Comparison of ENCODE assay signal across 12 mouse cellular contexts in genomic region chr12:78794236-78794635, GRCm38 (mm10). TPM values are rescaled to one million over a fixed set of nuclear protein-coding genes. Genes with fewer than 3 reads are reported as not detected.
DNase-seq lines count a peak whose midpoint lies in the region; ATAC-seq and TF ChIP-seq lines count a peak whose summit lies in the region.
"Had no signal": no experiment of that assay in that cellular context is flagged by ENCODE, and none has a peak within 500 bp of the region (broad histone marks: within the 10 kb centered on the region; RNA-seq: fewer than 3 reads in every experiment).

No protein-coding gene starts in this region.

- TF ChIP-seq CTCF in lung, embryonic 14.5 days (IDR thresholded peaks at IDR 0.05; ENCODE audit: low read depth) = no peak

- WGBS in heart, embryonic 11.5 days (ENCODE audit: insufficient replicate concordance) = 24% methylated on average over 1 of the region's 1 CpGs
- WGBS in lung, embryonic 14.5 days = 13% methylated on average over 1 of the region's 1 CpGs

- peaks cover 3% of the 10 kb centered on the region; the same call in 1 of the 2 replicates for H3K36me3 ChIP-seq in heart, embryonic 11.5 days (ENCODE audit: control insufficient read depth, insufficient read depth, low read length)
- peaks cover 12% of the 10 kb centered on the region for H3K36me3 ChIP-seq in lung, embryonic 14.5 days (ENCODE audit: insufficient read depth)

- no peak overlapping the region for H3K27ac ChIP-seq in heart, embryonic 11.5 days (ENCODE audit: low read depth, low read length)
- no peak overlapping the region for H3K27ac ChIP-seq in lung, embryonic 14.5 days (ENCODE audit: low read depth)
- H3K27ac ChIP-seq: heart, embryonic 13.5 days; midbrain, embryonic 12.5 days had no signal

- no peak for ATAC-seq in heart, embryonic 11.5 days (replicated peaks; ENCODE audit: insufficient number of reproducible peaks, low FRiP score, low TSS enrichment)
- ATAC-seq in lung, embryonic 14.5 days (ENCODE audit: insufficient read depth) = peak; percentile 88
- no peak for ATAC-seq in granulocyte monocyte progenitor cell, adult 5-6 weeks (replicated peaks; ENCODE audit: poor library complexity, severe bottlenecking)

- H3K4me1 ChIP-seq in heart, embryonic 11.5 days (ENCODE audit: control insufficient read depth, insufficient read depth, low read length) = peaks cover 8% of the 10 kb centered on the region; the same call in 1 of the 2 replicates
- H3K4me1 ChIP-seq in lung, embryonic 14.5 days (ENCODE audit: insufficient read depth) = no peaks in the 10 kb centered on the region

- H3K9me3 ChIP-seq in heart, embryonic 11.5 days (replicated peaks; ENCODE audit: control insufficient read depth, low read length) = no peaks in the 10 kb centered on the region
- H3K9me3 ChIP-seq in lung, embryonic 14.5 days (ENCODE audit: low read depth, low read length) = no peaks in the 10 kb centered on the region
- H3K9me3 ChIP-seq: heart, embryonic 13.5 days; midbrain, embryonic 12.5 days had no signal

- DNase-seq in heart, postnatal 10 days = peak; percentile 24 to 27
- DNase-seq in lung, embryonic 14.5 days = peak; percentile 91
- no peak for DNase-seq in lung, postnatal 4 days
- peak; percentile 34 for DNase-seq in embryo, embryonic 11 days
- peak; percentile 51 for DNase-seq in lung, postnatal 10 days
- no peak for DNase-seq in right cerebral cortex, adult 2 months (ENCODE audit: low spot score in 2 of 2)
- DNase-seq: right cerebral cortex, postnatal 25 days had no signal

- H3K4me3 ChIP-seq in heart, embryonic 11.5 days (ENCODE audit: low read depth, low read length) = no peak overlapping the region
- H3K4me3 ChIP-seq in lung, embryonic 14.5 days (ENCODE audit: low read depth, low read length) = no peak overlapping the region
- H3K4me3 ChIP-seq: heart, embryonic 13.5 days; midbrain, embryonic 12.5 days had no signal

- no peak overlapping the region for H3K4me2 ChIP-seq in heart, embryonic 11.5 days
- H3K4me2 ChIP-seq in lung, embryonic 14.5 days = no peak overlapping the region
- H3K4me2 ChIP-seq: heart, embryonic 13.5 days; liver, embryonic 11.5 days; midbrain, embryonic 12.5 days had no signal

- intact Hi-C loops in heart, postnatal 10 days (cut with DNase I) = no loop called here

- H3K9ac ChIP-seq in heart, embryonic 11.5 days (ENCODE audit: low read depth, low read length) = no peak overlapping the region
- no peak overlapping the region for H3K9ac ChIP-seq in lung, embryonic 14.5 days
- H3K9ac ChIP-seq: heart, embryonic 13.5 days; midbrain, embryonic 12.5 days had no signal

- H3K27me3 ChIP-seq in heart, embryonic 11.5 days (ENCODE audit: control insufficient read depth, insufficient read depth, low read length) = no peaks in the 10 kb centered on the region
- no peaks in the 10 kb centered on the region for H3K27me3 ChIP-seq in lung, embryonic 14.5 days (ENCODE audit: insufficient read depth, low read length)
- H3K27me3 ChIP-seq: heart, embryonic 13.5 days; midbrain, embryonic 12.5 days had no signal

RNA-seq across cellular contexts. Expression of gene Mpp5, which starts 45.5 kb away (rescaled TPM):
- 10 to 100 TPM; 16.0 to 16.5 TPM for total RNA-seq in heart, postnatal 10 days (2021)
- 19.7 and 24.3 TPM in 2 replicates for polyA plus RNA-seq in heart, embryonic 11.5 days (2014; fragmentation: Nextera tagmentation; extraction: Ambion mirVana)
- 18.7 and 20.3 TPM in 2 replicates for polyA plus RNA-seq in lung, embryonic 14.5 days (2014; fragmentation: Nextera tagmentation; extraction: Ambion mirVana)
- total RNA-seq in granulocyte monocyte progenitor cell, adult 5-6 weeks (2014; fragmentation: Nextera tagmentation) = 5.5 and 6.9 TPM in 2 replicates
- 10.0 and 15.3 TPM in 2 replicates for total RNA-seq in granulocyte monocyte progenitor cell, adult 5-6 weeks (2017)

Comparison
In these comparisons a context has a peak if more than half of its experiments do, and no peak if none do; other contexts are left out.
1. DNase-seq: peak in heart, postnatal 10 days (2 of 2), lung, embryonic 14.5 days (single experiment), embryo, embryonic 11 days (single experiment) and lung, postnatal 10 days (single experiment); none in lung, postnatal 4 days (0 of 2) and right cerebral cortex, adult 2 months (0 of 2).